Mouse (Mus musculus): ENCODE measurements around the gene Rap2b. TPM values are rescaled to one million over a fixed set of nuclear protein-coding genes. Genes with fewer than 3 reads are reported as not detected.

Rap2b gene
- total RNA-seq, 1 experiment: 11.3 TPM

- Histone ChIP-seq H3K9ac (ENCODE audit: insufficient read depth, low read depth, low read length, poor library complexity, severe bottlenecking) (no peak overlapping the region), H3K27ac (ENCODE audit: insufficient read depth, low read depth, low read length, poor library complexity, severe bottlenecking) (no peak overlapping the region), H3K4me3 (ENCODE audit: insufficient read depth in 1 of 2, low read depth in 1 of 2, low read length in 2 of 2, poor library complexity in 1 of 2, severe bottlenecking in 1 of 2) (no peak overlapping the region), H3K9me3 (ENCODE audit: control insufficient read depth, insufficient read depth, low read depth, low read length) (no peaks in the 10 kb centered on the region), H3K4me1 (ENCODE audit: control insufficient read depth in 2 of 2, insufficient read depth in 2 of 2, low read length in 2 of 2, poor library complexity in 1 of 2) (no peaks in the 10 kb centered on the region), H3K36me3 (ENCODE audit: control insufficient read depth, insufficient read depth, low read length, poor library complexity, severe bottlenecking) (no peaks in the 10 kb centered on the region)
- in situ Hi-C loops (cut with MboI; ENCODE audit: low sequenced_read_pairs in 2 of 2, unreplicated experiment in 2 of 2): no loop called here
- DNase-seq (ENCODE audit: low read depth, low spot score): no peak
- TF ChIP-seq ZNF384 (IDR thresholded peaks at IDR 0.05; ENCODE audit: low read depth, low read length) (no peak), HCFC1 (IDR thresholded peaks at IDR 0.05; ENCODE audit: borderline replicate concordance, insufficient read depth, low read length) (no peak), ZC3H11A (IDR thresholded peaks at IDR 0.05; ENCODE audit: borderline replicate concordance, low read depth, low read length) (no peak), MAFK (IDR thresholded peaks at IDR 0.05; ENCODE audit: insufficient read depth, low read depth, low read length) (no peak), CHD2 (IDR thresholded peaks at IDR 0.05; ENCODE audit: low read depth, low read length) (no peak)
Observed at GRCm38 (mm10) chr3:61386368-61386767, 24.9 kb downstream of the Rap2b start.

GRCm38 (mm10) chr3:61391564-61391963 lies 30.1 kb downstream of the Rap2b start:
- no peak for TF ChIP-seq ZNF384 (IDR thresholded peaks at IDR 0.05; ENCODE audit: low read depth, low read length)
- TF ChIP-seq MAFK (IDR thresholded peaks at IDR 0.05; ENCODE audit: insufficient read depth, low read depth, low read length): 0 out of 2 replicates have a peak, but pooled peaks have one; percentile 44
- TF ChIP-seq HCFC1 (IDR thresholded peaks at IDR 0.05; ENCODE audit: borderline replicate concordance, insufficient read depth, low read length): no peak
- Histone ChIP-seq H3K9ac (ENCODE audit: insufficient read depth, low read depth, low read length, poor library complexity, severe bottlenecking) (no peak overlapping the region), H3K27ac (ENCODE audit: insufficient read depth, low read depth, low read length, poor library complexity, severe bottlenecking) (no peak overlapping the region), H3K9me3 (ENCODE audit: control insufficient read depth, insufficient read depth, low read depth, low read length) (no peaks in the 10 kb centered on the region), H3K36me3 (ENCODE audit: control insufficient read depth, insufficient read depth, low read length, poor library complexity, severe bottlenecking) (no peaks in the 10 kb centered on the region), H3K4me3 (ENCODE audit: insufficient read depth in 1 of 2, low read depth in 1 of 2, low read length in 2 of 2, poor library complexity in 1 of 2, severe bottlenecking in 1 of 2) (no peak overlapping the region), H3K4me1 (ENCODE audit: control insufficient read depth in 2 of 2, insufficient read depth in 2 of 2, low read length in 2 of 2, poor library complexity in 1 of 2) (peaks cover 1 to 5% of the 10 kb centered on the region in 2 experiments; a peak in 2 of 4 replicates)
- in situ Hi-C loops (cut with MboI; ENCODE audit: low sequenced_read_pairs in 2 of 2, unreplicated experiment in 2 of 2): no loop called here
- no peak for DNase-seq (ENCODE audit: low read depth, low spot score)

GRCm38 (mm10) chr3:61392881-61393280 lies 31.4 kb downstream of the Rap2b start:
- in situ Hi-C loops (cut with MboI; ENCODE audit: low sequenced_read_pairs in 2 of 2, unreplicated experiment in 2 of 2): no loop called here
- Histone ChIP-seq H3K27ac (ENCODE audit: insufficient read depth, low read depth, low read length, poor library complexity, severe bottlenecking) (no peak overlapping the region), H3K36me3 (ENCODE audit: control insufficient read depth, insufficient read depth, low read length, poor library complexity, severe bottlenecking) (no peaks in the 10 kb centered on the region), H3K9me3 (ENCODE audit: control insufficient read depth, insufficient read depth, low read depth, low read length) (no peaks in the 10 kb centered on the region), H3K4me3 (ENCODE audit: insufficient read depth in 1 of 2, low read depth in 1 of 2, low read length in 2 of 2, poor library complexity in 1 of 2, severe bottlenecking in 1 of 2) (no peak overlapping the region), H3K4me1 (ENCODE audit: control insufficient read depth in 2 of 2, insufficient read depth in 2 of 2, low read length in 2 of 2, poor library complexity in 1 of 2) (peaks cover 1 to 5% of the 10 kb centered on the region in 2 experiments; a peak in 2 of 4 replicates), H3K9ac (ENCODE audit: insufficient read depth, low read depth, low read length, poor library complexity, severe bottlenecking) (no peak overlapping the region)
- DNase-seq (ENCODE audit: low read depth, low spot score): no peak
- TF ChIP-seq ZNF384 (IDR thresholded peaks at IDR 0.05; ENCODE audit: low read depth, low read length) (no peak), ZC3H11A (IDR thresholded peaks at IDR 0.05; ENCODE audit: borderline replicate concordance, low read depth, low read length) (no peak), CHD2 (IDR thresholded peaks at IDR 0.05; ENCODE audit: low read depth, low read length) (no peak), MAFK (IDR thresholded peaks at IDR 0.05; ENCODE audit: insufficient read depth, low read depth, low read length) (no peak), HCFC1 (IDR thresholded peaks at IDR 0.05; ENCODE audit: borderline replicate concordance, insufficient read depth, low read length) (no peak)

DNA sequence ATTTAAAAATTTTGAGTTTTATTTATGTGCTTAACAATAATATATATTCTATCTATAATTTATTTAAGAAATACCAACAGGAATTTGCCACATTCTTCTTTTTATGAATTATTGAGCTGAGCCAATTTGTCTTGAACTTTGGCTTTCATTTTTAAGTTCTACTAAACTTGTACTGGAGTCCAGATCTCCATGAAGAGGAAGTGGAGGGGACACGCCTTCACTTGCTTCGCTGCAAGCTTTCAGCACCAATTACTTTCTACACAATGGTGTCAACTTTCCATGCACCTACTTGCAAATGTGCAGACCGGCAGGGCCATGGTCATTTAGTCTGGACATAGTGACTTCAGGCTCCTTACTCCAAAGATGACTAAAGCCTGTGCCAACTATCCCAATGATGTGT lies 32.1 kb downstream of the Rap2b start:
- Histone ChIP-seq H3K4me1 (ENCODE audit: control insufficient read depth in 2 of 2, insufficient read depth in 2 of 2, low read length in 2 of 2, poor library complexity in 1 of 2) (peaks cover 1 to 5% of the 10 kb centered on the region in 2 experiments; a peak in 2 of 4 replicates), H3K4me3 (ENCODE audit: insufficient read depth in 1 of 2, low read depth in 1 of 2, low read length in 2 of 2, poor library complexity in 1 of 2, severe bottlenecking in 1 of 2) (no peak overlapping the region), H3K9ac (ENCODE audit: insufficient read depth, low read depth, low read length, poor library complexity, severe bottlenecking) (no peak overlapping the region), H3K9me3 (ENCODE audit: control insufficient read depth, insufficient read depth, low read depth, low read length) (no peaks in the 10 kb centered on the region), H3K27ac (ENCODE audit: insufficient read depth, low read depth, low read length, poor library complexity, severe bottlenecking) (no peak overlapping the region), H3K36me3 (ENCODE audit: control insufficient read depth, insufficient read depth, low read length, poor library complexity, severe bottlenecking) (no peaks in the 10 kb centered on the region)
- no peak for TF ChIP-seq CHD2 (IDR thresholded peaks at IDR 0.05; ENCODE audit: low read depth, low read length)
- no peak for TF ChIP-seq HCFC1 (IDR thresholded peaks at IDR 0.05; ENCODE audit: borderline replicate concordance, insufficient read depth, low read length)
- TF ChIP-seq ZNF384 (IDR thresholded peaks at IDR 0.05; ENCODE audit: low read depth, low read length): no peak
- TF ChIP-seq ZC3H11A (IDR thresholded peaks at IDR 0.05; ENCODE audit: borderline replicate concordance, low read depth, low read length): no peak
- no peak for TF ChIP-seq MAFK (IDR thresholded peaks at IDR 0.05; ENCODE audit: insufficient read depth, low read depth, low read length)
- in situ Hi-C loops (cut with MboI; ENCODE audit: low sequenced_read_pairs in 2 of 2, unreplicated experiment in 2 of 2): no loop called here
- DNase-seq (ENCODE audit: low read depth, low spot score): no peak

DNA sequence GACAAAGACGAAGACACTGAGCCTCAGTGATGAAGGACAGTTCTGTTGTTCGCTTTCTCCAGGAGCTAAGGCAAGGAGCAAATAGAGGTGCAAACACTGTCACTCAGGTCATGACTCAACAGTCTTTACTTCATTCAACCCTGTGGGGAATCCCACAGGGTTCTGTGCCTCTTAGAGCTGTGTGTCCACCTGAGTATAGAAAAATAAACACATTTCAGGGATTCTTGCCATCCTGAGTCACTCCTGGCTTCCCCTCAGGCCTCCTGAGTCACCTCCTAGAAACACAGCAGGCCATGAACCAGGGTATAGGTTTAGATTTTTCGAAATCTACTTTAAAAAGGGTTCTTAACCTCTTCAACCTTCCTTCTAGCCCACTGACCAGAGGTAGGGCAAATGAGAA lies 33.9 kb downstream of the Rap2b start:
- Histone ChIP-seq H3K4me3 (ENCODE audit: insufficient read depth in 1 of 2, low read depth in 1 of 2, low read length in 2 of 2, poor library complexity in 1 of 2, severe bottlenecking in 1 of 2) (no peak overlapping the region), H3K36me3 (ENCODE audit: control insufficient read depth, insufficient read depth, low read length, poor library complexity, severe bottlenecking) (no peaks in the 10 kb centered on the region), H3K27ac (ENCODE audit: insufficient read depth, low read depth, low read length, poor library complexity, severe bottlenecking) (no peak overlapping the region), H3K4me1 (ENCODE audit: control insufficient read depth in 2 of 2, insufficient read depth in 2 of 2, low read length in 2 of 2, poor library complexity in 1 of 2) (peaks cover 1 to 5% of the 10 kb centered on the region in 2 experiments; a peak in 2 of 4 replicates), H3K9ac (ENCODE audit: insufficient read depth, low read depth, low read length, poor library complexity, severe bottlenecking) (no peak overlapping the region), H3K9me3 (ENCODE audit: control insufficient read depth, insufficient read depth, low read depth, low read length) (no peaks in the 10 kb centered on the region)
- in situ Hi-C loops (cut with MboI; ENCODE audit: low sequenced_read_pairs in 2 of 2, unreplicated experiment in 2 of 2): no loop called here
- no peak for DNase-seq (ENCODE audit: low read depth, low spot score)
- TF ChIP-seq MAFK (IDR thresholded peaks at IDR 0.05; ENCODE audit: insufficient read depth, low read depth, low read length) (no peak), ZC3H11A (IDR thresholded peaks at IDR 0.05; ENCODE audit: borderline replicate concordance, low read depth, low read length) (no peak)

All from ES-E14 (cell line).